Mouse (Mus musculus) limb, embryonic 14.5 days (tissue): ENCODE measurements around the gene Casc3. TPM values are rescaled to one million over a fixed set of nuclear protein-coding genes. Genes with fewer than 3 reads are reported as not detected.

ENCODE experiments used
- ATAC-seq: fragments of 200-750 bp; cut with Nextera tagmentation; 2 replicates; pipeline ENCODE4 v1.8.0; 2017; ENCODE audit warnings: low read depth, moderate number of reproducible peaks, moderate TSS enrichment; ENCODE audit not compliant: low FRiP score
- DNase-seq: peaks from one replicate; pipeline ENCODE4 v3.0.0-alpha.2; 2015; ENCODE audit warnings: low spot score
- H3K27ac ChIP-seq: fragments of 300-500 bp; sonication (generic); replicated peaks from 2 replicates; pipeline ENCODE4 v1.5.1; 2014; ENCODE audit warnings: low read depth, mild to moderate bottlenecking, low read length, moderate library complexity, mixed read lengths
- H3K27me3 ChIP-seq: fragments of 300-500 bp; sonication (generic); 2 replicates; pipeline ENCODE4 v1.6.1; 2014; ENCODE audit warnings: low read length, mixed read lengths; ENCODE audit not compliant: control insufficient read depth, insufficient read depth
- H3K36me3 ChIP-seq: fragments of 300-500 bp; sonication (generic); 2 replicates; pipeline ENCODE4 v1.6.1; 2014; ENCODE audit warnings: mild to moderate bottlenecking, low read length, moderate library complexity, mixed read lengths; ENCODE audit not compliant: control insufficient read depth, insufficient read depth
- H3K4me1 ChIP-seq: fragments of 300-500 bp; sonication (generic); 2 replicates; pipeline ENCODE4 v1.6.1; 2014; ENCODE audit warnings: antibody characterized with exemption, low read length, mixed read lengths; ENCODE audit not compliant: control insufficient read depth, insufficient read depth
- H3K4me2 ChIP-seq: fragments of 300-500 bp; sonication (generic); replicated peaks from 2 replicates; pipeline ENCODE4 v1.6.1; 2014; ENCODE audit warnings: low read depth, mild to moderate bottlenecking, low read length, moderate library complexity; ENCODE audit not compliant: severe bottlenecking
- H3K4me3 ChIP-seq: fragments of 300-500 bp; sonication (generic); replicated peaks from 2 replicates; pipeline ENCODE4 v1.5.1; 2014; ENCODE audit warnings: low read length
- H3K9ac ChIP-seq: fragments of 300-500 bp; sonication (generic); 2 replicates; pipeline ENCODE4 v1.6.1; 2014; ENCODE audit warnings: mild to moderate bottlenecking, low read depth, low read length, moderate library complexity; ENCODE audit not compliant: severe bottlenecking
- H3K9me3 ChIP-seq: fragments of 300-500 bp; sonication (generic); 2 replicates; pipeline ENCODE4 v1.6.1; 2016; ENCODE audit warnings: low read length; ENCODE audit not compliant: control insufficient read depth
- POLR2A ChIP-seq: fragments of 200-500 bp; IDR thresholded peaks from 2 replicates; pipeline ENCODE4 v1.8.0; 2012; ENCODE audit warnings: inconsistent platforms, mild to moderate bottlenecking, moderate library complexity, borderline replicate concordance; ENCODE audit not compliant: insufficient read depth, insufficient read length; ENCODE audit errors: extremely low read depth
- WGBS: fragments of 180-500 bp; shearing (Covaris S2); extraction: QIAGEN DNeasy Blood & Tissue Kit; methylation state at CpG from one replicate; pipeline ENCODE4 v1.1.7; 2014; 5-methylcytosine and 5-hydroxymethylcytosine counted together
- polyA plus RNA-seq, 2 experiments: library from polyadenylated mRNA; depleted of rRNA in 1 of 2; stranded (reverse) in 1 of 2; unstranded in 1 of 2; fragments of >200 nt; fragmentation: Nextera tagmentation in 1 of 2; extraction: Ambion mirVana in 1 of 2; gene quantifications; 2 replicates each; pipeline versions ENCODE4 v1.2.1 to v1.2.3; 2012 to 2014

Gene Casc3
- polyA plus RNA-seq, 2 experiments, result 34.1 to 52.4 TPM

DNA sequence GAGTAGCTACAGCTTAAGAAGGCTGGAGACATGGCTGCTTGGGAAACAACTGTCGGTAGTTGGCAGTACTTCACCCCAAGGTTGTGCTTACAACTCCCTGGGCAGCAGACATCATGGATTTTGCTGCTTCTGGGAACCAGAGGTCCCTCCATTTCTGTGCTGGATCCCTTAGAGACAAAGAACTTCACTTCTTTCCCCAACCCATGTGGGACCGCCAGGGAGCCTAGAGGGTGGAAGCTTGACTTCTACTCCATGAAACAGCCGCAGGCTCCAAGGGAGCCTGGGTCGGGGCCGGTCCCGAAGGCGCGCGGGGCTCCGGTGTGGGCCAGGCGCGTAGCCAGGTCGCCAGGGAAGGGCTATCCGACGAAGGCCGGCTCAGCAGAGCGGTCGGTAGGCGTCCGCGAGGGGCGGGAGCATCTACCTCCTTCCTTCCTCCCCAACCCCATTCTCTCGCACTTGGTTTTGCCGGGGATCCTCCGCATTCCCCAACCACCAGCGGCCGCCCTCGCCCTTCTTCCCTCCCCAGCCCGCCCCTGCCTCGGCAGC, 10.2 kb upstream of the Casc3 start:
- Histone ChIP-seq H3K27ac (peak overlapping the region; percentile 100), H3K36me3 (peaks cover 19% of the 10 kb centered on the region), H3K9ac (peak overlapping the region; percentile 95), H3K4me3 (peak overlapping the region; percentile 100), H3K4me1 (peaks cover 14% of the 10 kb centered on the region), H3K9me3 (no peaks in the 10 kb centered on the region), H3K4me2 (peak overlapping the region; percentile 84), H3K27me3 (no peaks in the 10 kb centered on the region)
- DNase-seq, result peak; percentile 75
- WGBS, result under 1% methylated on average over 21 of the region's 30 CpGs
- no peak for TF ChIP-seq POLR2A
- ATAC-seq, result peak; percentile 35

DNA sequence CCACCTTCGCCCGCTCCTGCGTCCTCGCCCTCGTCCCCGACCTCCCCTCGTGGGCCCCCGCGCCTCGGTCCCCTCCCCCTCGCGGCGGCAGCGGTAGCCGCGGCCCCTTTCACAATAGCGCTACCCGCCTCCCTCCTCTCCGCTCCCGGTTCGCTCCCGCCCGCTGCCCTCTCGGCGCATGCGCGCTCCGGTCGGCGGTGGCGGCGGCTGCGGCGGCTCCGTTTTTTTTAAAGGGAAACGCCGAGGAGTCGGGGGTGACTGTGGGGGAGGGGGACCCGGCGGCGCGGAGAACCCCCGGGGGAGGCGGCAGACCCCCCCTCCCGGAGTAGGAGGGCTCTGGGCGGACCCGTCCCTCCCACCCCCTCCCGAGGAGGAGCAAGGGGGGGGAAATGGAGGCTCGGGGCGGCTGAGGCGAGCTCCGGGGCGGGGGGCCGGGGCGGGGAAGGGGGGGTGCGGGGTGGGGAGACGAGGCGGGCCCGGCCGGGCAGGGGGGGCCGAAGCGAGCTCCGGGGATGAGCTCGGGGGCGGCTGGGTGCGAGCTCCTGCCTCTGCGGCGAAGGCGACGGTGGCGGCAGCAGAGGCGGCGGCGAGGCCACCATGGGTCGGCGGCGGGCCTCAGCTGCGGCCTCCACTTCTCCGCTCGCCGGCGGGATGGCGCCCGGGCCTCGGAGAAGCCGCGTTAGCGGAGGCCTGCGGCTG, 9.5 kb upstream of the Casc3 start, which contains the start of gene Msl1:
TSS of gene Msl1 (plus strand) at position 502 of the 699 bp plus-strand sequence.
- 0 out of 2 replicates have a peak, but pooled peaks have one; percentile 37 for TF ChIP-seq POLR2A
- WGBS, result 0% methylated on average over 33 of the region's 89 CpGs
- Histone ChIP-seq H3K9me3 (no peaks in the 10 kb centered on the region), H3K27me3 (no peaks in the 10 kb centered on the region), H3K9ac (peak within 1 kb of the TSS; percentile 95), H3K27ac (peak within 1 kb of the TSS; percentile 100), H3K4me1 (peaks cover 10% of the 10 kb centered on the region), H3K4me2 (peak within 1 kb of the TSS; percentile 84), H3K4me3 (peak within 1 kb of the TSS; percentile 100), H3K36me3 (peaks cover 25% of the 10 kb centered on the region)
- ATAC-seq (peak; percentile 72), DNase-seq (peak; percentile 82)

DNA sequence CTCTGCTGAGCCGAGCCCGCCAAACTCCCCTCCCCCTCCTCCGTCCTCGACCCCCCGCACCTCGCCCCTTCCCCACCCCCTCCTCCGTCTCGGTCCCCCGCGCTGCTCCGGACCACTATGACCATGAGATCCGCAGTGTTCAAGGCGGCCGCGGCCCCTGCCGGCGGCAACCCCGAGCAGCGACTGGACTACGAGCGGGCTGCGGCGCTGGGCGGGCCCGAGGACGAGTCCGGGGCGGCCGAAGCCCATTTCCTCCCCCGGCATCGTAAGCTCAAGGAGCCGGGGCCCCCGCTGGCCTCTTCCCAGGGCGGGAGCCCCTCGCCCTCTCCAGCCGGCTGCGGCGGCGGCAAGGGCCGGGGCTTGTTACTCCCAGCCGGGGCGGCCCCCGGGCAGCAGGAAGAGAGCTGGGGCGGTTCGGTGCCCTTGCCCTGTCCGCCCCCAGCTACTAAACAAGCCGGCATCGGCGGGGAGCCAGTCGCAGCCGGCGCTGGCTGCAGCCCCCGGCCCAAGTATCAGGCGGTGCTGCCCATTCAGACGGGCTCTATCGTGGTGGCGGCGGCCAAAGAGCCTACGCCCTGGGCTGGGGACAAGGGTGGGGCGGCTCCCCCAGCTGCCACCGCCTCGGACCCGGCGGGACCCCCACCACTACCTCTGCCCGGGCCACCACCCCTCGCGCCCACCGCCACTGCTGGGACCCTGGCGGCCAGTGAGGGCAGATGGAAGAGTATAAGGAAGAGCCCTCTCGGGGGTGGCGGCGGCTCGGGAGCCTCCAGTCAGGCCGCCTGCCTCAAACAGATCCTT, 8.8 kb upstream of the Casc3 start:
- ATAC-seq (peak; percentile 23), DNase-seq (no peak)
- H3K4me2 ChIP-seq, result peak overlapping the region; percentile 84
- peak overlapping the region; percentile 100 for H3K27ac ChIP-seq
- no peaks in the 10 kb centered on the region for H3K27me3 ChIP-seq
- peak overlapping the region; percentile 95 for H3K9ac ChIP-seq
- H3K9me3 ChIP-seq, result no peaks in the 10 kb centered on the region
- TF ChIP-seq POLR2A, result no peak
- 0% methylated on average over 60 of the region's 74 CpGs for WGBS
- peak overlapping the region; percentile 100 for H3K4me3 ChIP-seq
- peaks cover 10% of the 10 kb centered on the region for H3K4me1 ChIP-seq
- H3K36me3 ChIP-seq, result peaks cover 33% of the 10 kb centered on the region

DNA sequence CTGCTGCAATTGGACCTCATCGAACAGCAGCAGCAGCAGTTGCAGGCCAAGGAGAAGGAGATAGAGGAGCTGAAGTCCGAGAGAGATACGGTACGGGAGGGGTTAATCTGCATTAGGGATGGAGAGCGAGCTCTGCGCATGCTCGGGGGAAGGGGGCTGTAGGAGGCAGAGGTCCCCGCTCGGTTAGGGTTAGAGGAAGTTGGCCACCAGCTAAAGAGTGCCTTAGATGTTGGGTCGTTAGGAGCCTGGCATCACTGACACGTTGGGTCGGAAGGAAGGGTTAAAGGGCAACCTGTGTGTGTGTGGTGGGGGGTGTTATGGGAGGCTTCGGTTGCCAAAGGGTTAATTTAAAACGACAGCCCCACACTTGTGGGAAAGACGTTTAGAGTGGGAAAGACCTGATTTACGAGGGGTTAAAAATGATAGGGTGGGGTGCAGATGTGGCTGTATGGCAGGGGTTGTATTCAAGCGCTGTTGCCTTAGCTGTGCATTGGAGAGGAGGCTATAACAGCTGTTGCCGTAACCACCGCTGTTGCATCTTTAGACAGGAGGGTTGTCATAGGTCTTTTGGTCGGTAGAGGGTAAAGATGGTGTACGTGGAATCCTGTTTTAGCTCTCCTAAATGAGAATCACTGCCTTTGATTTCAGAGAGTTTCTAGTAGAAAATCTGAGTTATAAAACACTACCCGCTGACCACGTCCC, 8.0 kb upstream of the Casc3 start:
- 1% methylated on average over 23 of the region's 23 CpGs for WGBS
- no peak for TF ChIP-seq POLR2A
- Histone ChIP-seq H3K27me3 (no peaks in the 10 kb centered on the region), H3K36me3 (peaks cover 40% of the 10 kb centered on the region), H3K27ac (peak overlapping the region; percentile 100), H3K4me2 (peak overlapping the region; percentile 84), H3K9me3 (no peaks in the 10 kb centered on the region), H3K4me1 (peaks cover 10% of the 10 kb centered on the region), H3K9ac (peak overlapping the region; percentile 95), H3K4me3 (peak overlapping the region; percentile 100)
- DNase-seq, result peak; percentile 78
- 0 out of 2 replicates have a peak, but pooled peaks have one; percentile 25 for ATAC-seq
